Mouse (Mus musculus) megakaryocyte, embryonic 14.5 days (primary cell): Measurements from ENCODE around the gene Slc35b4.

Source experiments
- FLI1 ChIP-seq: IDR thresholded peaks from 2 replicates; pipeline ENCODE4 v1.6.1; 2012; ENCODE audit warnings: low read length, inconsistent platforms, mixed read lengths
- GATA1 ChIP-seq: IDR thresholded peaks from 3 replicates; pipeline ENCODE4 v1.6.1; 2012; ENCODE audit warnings: mixed read lengths, low read length, inconsistent platforms, borderline replicate concordance

- TF ChIP-seq GATA1 (no peak), FLI1 (no peak)
Observed at GRCm38 (mm10) chr6:34216450-34217319, 39.8 kb upstream of the Slc35b4 start.
